Mouse (Mus musculus) CD4-positive helper T cell, adult 2 months (primary cell): ENCODE measurements at regions not wholly inside any gene's neighbourhood (a gene's known extent, or its start where the extent isn't known, plus 50 kb on each side); places are given as distances from the start of the nearest gene placed in this dataset.

Experiments used
- DNase-seq: peaks from one replicate; pipeline ENCODE4 v3.0.0-alpha.2; 2012; ENCODE audit warnings: low read depth, missing footprints, low spot score

DNA sequence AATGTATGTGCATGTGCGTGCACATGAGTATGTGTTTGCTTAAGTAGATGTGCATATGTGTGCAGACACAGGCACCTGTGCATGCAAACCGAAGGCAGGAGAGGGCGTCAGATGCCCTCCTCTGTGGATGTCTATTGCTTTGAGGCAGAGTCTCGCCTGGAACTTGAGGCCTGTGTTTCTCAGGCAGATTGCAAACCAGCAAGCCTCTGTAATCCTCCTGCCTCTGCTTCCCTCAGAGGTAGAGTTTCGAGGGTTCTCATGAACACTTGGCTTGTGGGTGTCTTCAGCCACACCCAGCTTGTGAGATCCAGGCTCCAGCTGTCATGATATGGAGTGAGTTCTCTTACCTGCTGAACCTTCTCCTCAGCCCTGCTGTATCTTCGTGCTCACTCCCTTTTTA is 134.4 kb downstream of the Rchy1 start:
- no peak for DNase-seq

DNA sequence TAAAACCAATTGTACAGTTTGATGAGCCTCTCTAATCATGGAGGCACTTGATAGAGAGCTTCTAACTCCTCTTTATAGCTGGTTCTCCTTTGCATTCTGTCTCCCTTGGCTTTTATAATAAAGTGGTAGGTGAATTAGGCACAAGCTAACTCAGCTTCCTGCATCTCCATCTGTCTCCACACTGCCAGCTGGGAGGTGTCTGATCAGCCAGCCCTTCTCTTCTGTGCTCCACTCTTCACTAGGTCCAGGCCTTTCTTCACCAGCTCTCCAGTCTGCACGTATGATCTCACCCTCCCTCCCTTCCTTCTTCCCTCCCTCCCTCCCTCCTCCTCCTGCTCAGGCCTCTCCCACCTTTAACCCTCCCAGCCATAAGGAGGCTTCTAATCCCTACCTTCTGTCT is 136.2 kb downstream of the Rchy1 start:
- no peak for DNase-seq

DNA sequence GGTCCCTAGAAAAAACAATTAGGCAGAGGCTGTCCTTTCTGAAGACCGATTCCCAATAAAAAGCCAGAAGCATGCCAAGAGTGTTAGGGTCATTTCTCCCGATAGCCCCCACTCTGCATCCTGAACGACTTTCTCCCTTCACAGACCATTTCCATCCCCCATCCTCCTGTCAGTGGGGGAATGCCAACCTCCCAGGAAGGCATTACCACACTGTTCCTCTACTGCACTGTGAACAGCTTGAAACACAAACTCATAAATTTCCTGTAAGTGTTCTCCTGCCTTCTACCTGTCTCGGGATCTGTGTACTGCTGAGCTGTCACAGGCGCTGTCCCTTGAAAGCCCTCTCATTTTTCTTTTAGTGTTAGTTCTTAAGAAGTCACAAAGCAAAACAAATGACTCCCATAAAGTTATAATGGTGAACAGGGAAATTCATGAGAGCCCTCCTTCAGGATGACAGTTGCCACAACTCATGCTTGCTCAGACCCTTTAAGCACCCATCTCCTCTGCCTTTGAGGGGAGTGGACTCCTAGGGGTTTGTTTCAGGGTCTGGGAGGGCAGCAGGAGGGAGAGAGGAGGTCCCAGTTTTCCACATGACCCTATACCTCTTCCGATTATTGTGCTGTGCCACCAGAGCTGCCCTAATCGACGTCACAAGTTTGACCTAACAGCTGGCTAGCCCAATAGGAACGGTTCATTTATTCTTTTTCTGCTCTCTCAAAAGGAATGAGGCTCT is 139.9 kb downstream of the Rchy1 start:
- no peak for DNase-seq

DNA sequence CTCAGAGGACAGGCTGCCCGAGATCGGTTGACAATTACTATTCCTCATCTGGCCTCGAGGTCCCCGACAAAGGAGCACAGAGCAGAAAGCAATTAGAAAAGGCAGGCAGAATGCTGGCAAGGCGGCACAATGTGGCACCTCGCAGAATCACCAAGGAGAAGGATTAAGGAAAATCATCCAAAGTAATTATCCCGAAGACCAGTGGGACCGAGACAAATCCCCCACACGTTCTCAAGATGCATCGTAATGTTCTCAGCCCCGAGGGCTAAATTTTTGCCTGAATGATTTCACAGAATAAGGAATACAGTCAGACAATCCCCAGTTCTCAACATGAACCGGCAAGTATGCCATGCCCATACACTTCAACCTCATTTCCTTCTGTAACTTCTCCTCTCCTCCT is 144.1 kb downstream of the Rchy1 start:
- no peak for DNase-seq

DNA sequence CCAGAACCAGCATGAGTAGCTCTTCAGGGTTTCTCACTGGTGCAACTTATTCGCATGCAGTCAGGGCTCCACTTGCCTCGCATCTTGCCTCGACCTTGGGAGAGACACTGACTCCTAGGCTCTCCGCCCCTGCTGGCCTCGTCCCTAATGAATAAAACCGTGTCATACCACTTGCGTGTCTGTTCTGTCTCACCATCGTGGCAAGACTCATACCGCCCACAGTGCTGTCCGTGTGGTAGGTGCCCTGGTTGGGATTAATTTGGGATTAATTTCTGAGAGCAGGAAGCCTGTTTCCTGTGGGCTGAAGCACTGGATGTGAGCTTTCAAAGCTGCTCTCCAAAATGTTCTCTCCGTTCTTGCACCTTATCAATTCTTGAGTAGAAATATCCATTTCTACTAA is 144.7 kb downstream of the Rchy1 start:
- DNase-seq, result no peak

DNA sequence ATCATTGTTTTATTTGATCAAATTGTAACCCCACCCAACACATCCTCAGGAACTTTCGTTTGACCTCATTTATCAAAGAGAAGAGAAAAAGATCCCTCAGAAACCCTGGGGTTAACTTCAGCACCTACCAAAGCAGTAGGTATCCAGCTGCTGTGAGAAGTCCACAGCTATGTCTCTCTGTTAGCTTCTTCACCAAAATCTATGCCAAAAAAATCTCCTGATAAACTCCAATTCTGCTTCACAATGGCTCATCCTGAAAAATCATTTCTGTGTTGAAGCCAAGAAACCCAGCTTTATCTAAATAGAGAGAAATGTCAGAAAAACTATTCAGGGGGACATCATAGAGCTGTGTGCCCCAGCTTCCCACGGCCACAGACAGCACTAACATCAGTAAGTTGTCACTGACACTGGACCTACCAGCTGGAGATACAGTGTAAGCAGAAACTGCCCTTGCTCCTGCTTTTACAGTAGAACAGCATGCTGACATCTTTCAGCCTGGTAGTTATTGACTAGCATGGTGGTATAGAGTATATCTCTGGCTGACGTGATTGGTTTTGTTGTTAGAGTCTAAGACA is 146.4 kb downstream of the Rchy1 start:
- no peak for DNase-seq

DNA sequence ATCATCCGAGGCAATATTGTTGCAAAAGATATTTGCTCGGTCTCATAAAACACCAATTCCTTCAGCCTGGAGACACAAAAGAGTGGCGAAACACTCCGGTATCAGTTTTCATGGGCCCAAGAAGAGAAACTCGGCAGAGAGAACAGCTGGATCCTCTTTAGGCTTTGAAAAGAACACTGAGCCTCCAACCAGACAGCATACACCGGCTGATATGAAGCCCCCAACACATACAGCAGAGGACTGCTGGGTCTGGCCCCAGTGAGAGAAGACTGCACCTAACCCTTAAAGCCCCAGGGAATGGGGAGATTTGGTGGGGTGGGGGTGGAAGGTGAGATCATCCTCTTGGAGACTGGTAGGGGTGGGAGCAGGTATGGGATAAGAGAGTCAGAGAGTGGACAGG is 147.9 kb downstream of the Rchy1 start:
- no peak for DNase-seq

DNA sequence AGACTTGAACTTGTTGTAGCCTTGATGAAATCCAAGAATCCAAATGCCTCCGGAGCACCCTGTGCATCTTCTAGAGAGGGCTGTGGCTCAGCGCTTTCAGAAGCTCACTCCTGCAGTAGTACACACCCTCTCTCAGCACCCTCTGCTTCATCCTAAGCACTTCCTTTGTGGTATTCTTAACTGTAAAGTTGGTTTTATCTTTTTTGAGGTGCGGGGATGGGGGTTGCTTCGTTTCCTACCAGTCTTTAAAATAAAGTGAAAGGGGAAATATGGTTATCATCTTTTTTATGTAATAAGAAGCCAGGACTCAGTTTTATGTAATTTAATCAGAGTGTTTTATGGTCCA is 148.5 kb downstream of the Rchy1 start:
- peak; percentile 38 for DNase-seq

DNA sequence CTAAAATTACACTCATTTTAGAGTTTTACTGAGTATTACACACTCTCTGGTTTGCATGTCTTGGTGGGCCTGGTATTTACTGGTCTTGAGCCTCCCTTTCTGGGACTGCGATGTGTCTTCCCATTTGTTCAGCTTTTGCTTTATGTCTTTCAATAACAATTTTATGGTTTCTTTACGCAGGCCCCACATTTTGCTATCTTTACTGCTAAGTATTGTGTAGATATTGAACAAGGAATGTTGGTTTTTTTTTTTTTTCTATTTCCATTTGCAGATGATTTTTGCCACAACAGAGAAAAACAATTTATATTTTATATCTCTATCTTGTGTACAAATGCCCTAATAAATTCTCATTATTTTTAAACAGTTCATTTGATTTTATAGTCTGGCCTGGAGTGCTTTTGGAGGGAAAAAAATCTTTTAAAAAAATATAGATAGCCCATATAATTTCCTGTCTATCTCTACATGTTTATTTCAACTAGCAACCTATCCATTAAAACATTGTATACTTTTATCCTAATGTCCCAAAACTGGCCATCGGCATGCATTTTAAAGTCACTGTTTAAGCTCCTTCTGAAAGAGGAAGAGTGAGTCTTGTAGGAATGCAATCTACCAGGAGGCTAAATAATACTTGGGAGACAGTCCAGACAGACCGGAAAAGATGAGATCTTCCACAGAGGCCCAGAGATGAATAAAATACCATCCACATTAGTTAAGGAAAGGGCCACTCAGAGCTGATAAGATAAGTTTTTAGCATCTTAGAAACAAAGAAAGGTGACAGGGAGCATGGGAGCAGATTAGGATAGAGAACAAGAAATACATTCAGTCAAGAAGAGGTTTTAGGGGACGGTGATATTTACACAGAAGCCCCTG is 149.1 kb downstream of the Rchy1 start:
- DNase-seq, result no peak

DNA sequence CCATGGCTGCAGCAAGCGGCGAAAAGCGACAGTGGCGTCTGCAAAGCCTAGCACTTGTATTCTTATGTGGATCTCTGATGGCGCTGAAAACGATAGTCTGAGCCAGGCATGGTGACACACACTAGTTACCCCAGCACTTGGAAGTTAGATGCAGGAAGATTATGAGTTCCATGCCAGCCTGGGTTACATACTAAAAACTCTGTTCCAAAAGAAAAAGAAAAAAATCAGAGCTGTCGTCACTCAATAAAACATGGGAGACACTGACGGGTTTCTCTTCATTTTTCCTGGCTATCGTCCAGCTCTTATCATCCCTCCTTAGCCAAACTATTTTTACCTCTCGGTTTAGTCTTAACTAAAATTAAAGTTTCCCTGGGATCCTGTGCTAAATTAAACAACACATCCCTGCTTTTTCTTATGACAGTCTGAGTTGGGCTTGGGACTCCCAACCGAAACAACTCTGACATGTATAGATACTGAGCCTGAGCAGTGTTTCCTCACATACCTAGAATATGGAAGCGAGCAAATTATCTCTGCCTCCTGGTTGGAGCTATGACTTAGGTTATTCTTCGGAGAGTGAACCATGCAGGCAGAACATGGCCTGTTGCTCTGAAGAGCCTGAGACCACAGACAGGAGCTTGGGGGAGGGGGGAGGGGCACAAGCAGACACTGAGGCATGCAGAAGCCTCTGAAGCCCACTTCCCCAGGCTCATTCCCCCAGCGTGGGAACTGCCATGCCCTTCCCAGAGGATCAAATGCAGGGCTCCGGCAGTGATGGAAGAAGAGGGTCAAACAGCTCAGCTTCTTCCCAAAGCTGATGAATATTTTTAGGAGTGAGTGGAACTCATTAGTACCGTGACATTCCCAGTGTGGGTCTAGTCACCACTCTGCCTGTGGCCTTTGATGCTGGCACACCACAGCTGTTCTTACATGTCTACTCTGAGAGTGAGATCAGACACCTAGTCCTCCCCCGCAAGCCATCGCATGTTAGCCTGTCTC is 155.5 kb downstream of the Rchy1 start:
- no peak for DNase-seq

DNA sequence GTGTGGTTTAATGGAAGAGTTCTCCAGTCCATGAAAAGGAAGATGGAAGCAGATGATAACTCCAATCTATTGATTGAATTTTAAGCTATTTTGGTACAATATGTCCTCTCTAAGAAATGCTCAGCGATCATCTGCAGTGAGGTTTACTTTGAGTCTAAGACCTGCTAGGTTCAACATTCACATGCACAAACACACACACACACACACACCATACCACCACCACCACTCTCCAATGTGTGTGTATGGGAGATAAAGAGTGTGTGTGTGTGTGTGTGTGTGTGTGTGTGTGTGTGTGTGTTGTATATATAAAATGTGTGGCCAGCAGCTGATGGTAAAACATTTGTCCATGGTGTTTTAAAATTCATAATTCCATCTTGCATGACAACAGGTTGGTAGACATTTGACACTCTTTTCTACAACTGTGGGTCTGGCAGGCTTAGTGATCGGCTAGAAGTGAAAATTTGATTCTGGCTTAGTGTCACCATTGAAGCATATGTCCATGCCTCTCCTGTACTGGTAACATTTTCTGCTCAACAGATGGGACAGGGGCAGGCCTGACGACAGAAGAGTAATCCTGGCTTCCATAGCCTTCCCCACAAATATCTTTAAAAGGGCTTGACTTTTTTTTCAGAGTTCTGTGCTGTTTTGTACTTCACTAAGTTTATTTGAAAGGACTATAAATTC is 161.4 kb downstream of the Rchy1 start:
- DNase-seq, result no peak

DNA sequence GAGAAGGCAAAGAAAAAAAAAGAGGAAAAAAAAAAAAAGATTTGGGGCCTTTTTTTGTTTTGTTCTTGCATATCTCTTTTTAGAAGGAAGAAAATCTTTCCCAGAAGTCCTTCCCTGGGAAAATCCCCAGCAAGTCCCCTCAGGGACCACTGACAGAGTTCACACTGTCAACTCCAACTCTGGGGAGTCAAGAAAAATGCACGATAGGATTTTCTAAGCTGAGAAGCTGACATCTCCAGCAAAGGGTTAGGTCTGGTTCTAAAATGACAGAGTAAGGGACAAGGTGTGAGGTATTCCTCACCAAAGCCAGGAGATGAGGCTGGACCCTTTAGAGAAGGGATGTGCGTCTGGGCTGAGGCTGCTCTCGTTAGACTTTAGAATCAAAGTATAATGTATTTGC is 165.5 kb downstream of the Rchy1 start:
- DNase-seq, result no peak

DNA sequence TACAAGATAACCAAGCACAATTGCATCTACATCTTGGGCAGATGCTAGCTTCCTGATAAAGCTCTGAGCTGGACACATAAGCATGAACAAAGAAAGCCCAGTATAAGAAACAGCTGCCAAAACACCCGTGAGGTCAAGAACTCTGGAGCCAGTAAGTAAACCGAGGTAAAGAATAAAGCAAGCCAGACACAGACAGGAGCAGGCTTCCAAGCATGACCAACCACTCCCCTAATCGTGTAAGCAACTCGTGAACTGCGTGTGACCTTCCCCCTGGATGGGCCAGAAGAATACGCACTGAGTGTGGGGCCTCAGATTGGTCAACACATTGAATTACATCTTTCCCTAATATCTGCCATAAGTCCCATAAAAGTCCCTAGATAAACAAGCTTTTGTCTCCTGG is 170.1 kb downstream of the Rchy1 start:
- no peak for DNase-seq

DNA sequence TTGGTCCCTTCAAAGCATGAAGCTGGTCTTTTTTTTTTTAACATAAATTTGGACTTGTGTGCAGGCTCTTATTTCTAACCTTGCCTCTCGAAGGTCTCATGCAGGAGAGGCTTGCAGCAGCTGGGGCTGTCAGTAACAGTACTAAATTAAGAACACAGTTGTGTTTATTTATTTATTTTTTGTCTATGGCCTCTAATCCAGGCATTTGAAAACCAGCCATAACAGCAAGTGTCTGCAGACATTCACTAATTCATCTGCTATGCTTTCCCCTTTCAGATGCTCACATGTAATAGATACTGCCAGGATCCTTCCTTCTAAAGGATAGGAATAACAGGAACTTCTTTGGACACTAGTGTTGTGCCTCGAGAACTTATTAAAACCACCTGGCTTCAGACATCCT is 172.5 kb downstream of the Rchy1 start:
- no peak for DNase-seq

DNA sequence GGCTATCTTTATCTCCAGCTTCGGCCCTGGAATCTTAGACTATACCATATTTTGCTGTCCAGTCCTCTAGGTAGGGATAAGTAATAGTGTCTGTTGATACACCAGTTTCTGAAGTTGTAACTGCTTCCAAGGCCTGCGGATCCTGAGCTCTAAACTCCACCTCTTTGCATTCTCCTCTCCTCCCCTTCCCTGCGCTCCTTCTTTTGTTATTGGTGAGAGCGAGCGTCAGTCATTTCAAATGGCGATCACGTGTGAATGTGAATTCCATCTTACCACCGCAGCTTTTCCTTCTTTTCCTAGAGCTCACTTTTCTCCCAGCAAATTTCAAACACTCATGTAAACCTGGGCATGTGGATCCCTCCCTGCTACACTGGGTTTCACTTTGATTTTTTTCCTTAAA is 178.9 kb downstream of the Rchy1 start:
- DNase-seq, result no peak

DNA sequence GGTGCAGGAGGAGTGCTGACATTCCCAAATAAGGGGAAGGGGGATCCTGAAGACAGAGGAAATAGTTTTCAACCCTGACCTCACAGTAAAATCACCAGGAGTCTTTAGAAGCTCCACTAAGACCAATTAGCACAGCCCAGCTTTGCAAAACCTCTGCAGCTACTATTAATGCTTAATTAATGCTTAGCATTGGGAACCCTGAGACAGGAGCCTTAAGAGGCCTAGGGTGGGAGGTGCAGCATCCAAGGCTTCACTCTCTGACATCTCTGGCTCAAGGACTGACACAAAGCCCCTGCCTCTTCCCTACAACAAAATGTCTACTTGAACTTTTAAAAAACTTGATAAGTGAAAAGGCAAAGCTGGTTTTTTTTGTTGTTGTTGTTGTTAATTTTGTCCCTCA is 185.9 kb downstream of the Rchy1 start:
- DNase-seq, result no peak

DNA sequence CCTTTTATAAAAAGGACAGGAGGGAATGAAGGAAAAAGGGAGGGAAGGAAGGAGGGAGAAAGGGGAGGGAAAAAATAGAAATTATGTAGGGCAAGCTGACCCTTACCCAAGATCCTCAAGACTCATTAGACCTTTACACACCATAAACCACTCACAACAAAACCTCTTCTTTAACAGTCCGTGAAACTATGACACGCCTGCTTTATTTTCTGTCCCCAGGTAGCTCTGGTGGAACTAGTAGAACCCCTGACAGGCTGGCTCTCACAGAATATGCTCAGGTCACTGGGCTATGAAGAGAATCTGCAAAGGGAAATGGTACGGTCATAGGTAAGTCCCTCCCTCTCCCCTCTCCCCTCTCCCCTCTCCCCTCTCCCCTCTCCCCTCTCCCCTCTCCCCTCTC is 188.8 kb downstream of the Rchy1 start:
- DNase-seq, result no peak

DNA sequence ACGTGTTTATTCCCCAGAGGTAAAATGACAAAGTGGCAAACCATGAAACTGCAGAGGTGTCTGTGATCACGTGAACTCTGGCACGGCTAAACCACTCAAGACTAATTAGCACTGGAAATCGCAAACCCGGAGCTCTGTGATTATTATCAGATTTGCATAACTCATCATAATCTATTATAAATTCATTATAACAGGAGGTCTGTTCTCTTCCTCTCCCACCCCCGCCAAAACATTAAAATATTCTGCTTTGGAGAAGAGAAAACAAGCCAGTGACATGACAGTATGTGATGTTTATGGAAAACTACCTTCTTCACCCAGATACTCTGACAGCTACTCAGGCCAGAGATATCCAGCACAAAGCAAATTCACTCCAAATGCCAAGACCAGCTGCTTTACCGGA is 195.0 kb downstream of the Rchy1 start:
- DNase-seq, result no peak

DNA sequence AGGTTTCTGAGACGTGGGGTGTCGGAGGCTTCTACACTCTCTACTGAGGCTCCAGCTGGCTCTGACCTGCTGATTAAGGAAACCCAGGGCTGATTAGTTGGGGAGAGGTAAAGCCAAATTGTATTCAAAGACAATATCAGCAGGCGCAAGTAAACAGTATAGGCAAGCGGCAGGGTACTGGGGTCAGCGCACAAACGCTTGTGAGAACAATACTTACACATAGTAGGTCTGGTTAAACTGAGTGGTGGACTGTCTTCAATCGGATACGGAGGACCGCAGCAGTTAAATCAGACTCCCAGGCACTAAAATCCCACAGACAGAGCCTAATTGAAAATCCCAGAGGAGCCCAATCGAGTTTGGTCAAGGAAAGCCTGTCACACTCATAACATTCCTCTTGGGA is 195.8 kb downstream of the Rchy1 start:
- no peak for DNase-seq

DNA sequence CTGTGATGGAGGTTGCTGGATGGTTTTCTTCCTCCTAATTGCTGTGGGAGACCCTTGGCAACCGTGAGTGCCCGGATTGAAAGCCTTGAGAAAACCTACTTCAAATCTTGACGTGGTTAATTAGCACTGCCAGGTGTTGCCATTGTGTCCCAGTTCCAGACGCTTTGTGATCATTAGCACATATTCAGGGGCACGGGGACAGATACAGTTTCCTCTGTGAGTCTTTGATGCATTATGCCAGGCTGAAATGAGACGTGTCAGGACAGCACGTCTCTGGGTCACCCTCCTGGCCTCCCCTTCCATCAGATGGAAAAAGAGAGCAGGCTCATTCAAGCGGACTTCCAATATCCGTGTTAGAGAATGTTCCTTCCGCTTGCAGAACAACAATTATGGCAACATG is 198.2 kb downstream of the Rchy1 start:
- DNase-seq, result no peak

DNA sequence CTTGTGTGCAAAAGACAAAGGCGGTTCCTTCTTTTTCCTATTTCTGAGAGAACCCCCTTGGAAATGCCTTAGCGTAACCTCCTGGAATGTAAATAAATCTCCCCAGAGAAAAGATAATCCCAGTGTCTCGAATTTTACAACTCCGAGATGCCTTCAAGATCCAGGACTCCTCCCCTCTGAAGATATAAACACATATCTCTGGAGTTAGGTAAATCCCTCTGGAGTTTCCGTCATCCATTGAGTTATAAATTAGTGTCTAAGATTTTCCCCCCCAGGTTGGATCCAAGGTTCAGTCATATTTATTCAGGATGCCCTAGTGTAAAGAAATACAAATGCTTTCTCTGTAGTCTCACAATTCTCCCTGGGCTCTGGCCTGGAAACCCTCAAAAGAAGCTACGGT is 200.3 kb downstream of the Rchy1 start:
- no peak for DNase-seq
